In the genomic region with DNA sequence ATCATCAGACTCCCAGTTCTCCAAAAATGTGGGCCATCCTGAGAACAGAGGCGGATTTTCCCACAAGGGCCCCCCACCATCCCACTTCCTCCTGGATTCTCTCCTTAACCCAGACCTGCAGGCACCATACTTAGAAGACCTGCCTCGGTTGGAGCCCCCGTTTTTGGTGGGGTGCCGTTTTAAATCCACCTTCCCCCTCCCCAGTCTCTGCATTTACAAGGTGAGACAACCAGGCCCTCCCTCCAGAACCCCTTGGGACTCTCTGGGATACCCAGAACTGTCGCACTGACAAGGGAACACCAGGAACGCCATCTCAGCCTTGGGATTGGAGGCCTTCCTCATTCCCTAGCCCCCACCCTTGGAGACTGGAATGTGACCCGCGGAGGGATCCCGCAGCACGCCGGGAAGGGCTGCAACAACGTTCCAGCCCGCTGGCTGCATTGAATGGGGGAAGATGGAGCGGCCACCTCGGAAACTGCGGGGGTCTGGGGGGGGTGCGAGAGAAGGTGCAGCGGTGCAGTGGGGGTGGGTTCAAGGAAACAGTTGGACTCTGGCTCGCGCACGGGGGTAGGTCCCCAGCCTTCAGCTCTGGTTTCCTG, we compare ENCODE assay signal across 8 mouse cellular contexts. TPM values are rescaled to one million over a fixed set of nuclear protein-coding genes. Genes with fewer than 3 reads are reported as not detected.
DNase-seq lines count a peak whose midpoint lies in the region; ATAC-seq and TF ChIP-seq lines count a peak whose summit lies in the region.

No protein-coding gene starts in this region.

- intact Hi-C loops in gastrocnemius, adult 2 months (cut with DNase I), result no loop called here

- H3K27me3 ChIP-seq in lung, embryonic 16.5 days (ENCODE audit: control insufficient read depth, insufficient read depth, low read depth, low read length), result no peaks in the 10 kb centered on the region
- H3K27me3 ChIP-seq in forebrain, embryonic 10.5 days (ENCODE audit: poor library complexity, severe bottlenecking), result peaks cover 44% of the 10 kb centered on the region
- H3K27me3 ChIP-seq in neural tube, embryonic 12.5 days (replicated peaks), result no peaks in the 10 kb centered on the region

- H3K9ac ChIP-seq in lung, embryonic 16.5 days (ENCODE audit: low read length), result peak overlapping the region; percentile 72
- H3K9ac ChIP-seq in neural tube, embryonic 12.5 days, result peak overlapping the region; percentile 83

- TF ChIP-seq CTCF in gastrocnemius, adult 2 months (IDR thresholded peaks at IDR 0.05), result no peak

- WGBS in lung, embryonic 16.5 days, result 8% methylated on average over 21 of the region's 21 CpGs
- 4% methylated on average over 21 of the region's 21 CpGs for WGBS in forebrain, embryonic 10.5 days
- WGBS in neural tube, embryonic 12.5 days, result 7% methylated on average over 21 of the region's 21 CpGs

- ATAC-seq in lung, embryonic 16.5 days (ENCODE audit: low read depth), result no peak
- 0 out of 2 replicates have a peak, but pooled peaks have one; percentile 16 for ATAC-seq in neural tube, embryonic 12.5 days (ENCODE audit: low FRiP score, low read depth)
- ATAC-seq in megakaryocyte-erythroid progenitor cell, adult 5-6 weeks (replicated peaks; ENCODE audit: low FRiP score, low TSS enrichment, poor library complexity, severe bottlenecking), result no peak

- H3K36me3 ChIP-seq in lung, embryonic 16.5 days (ENCODE audit: control insufficient read depth, insufficient read depth, low read length), result no peaks in the 10 kb centered on the region
- no peaks in the 10 kb centered on the region for H3K36me3 ChIP-seq in forebrain, embryonic 10.5 days (replicated peaks)
- H3K36me3 ChIP-seq in neural tube, embryonic 12.5 days, result no peaks in the 10 kb centered on the region

- peaks cover 56% of the 10 kb centered on the region for H3K4me1 ChIP-seq in lung, embryonic 16.5 days (replicated peaks; ENCODE audit: control insufficient read depth, insufficient read depth, low read length)
- peaks cover 69% of the 10 kb centered on the region for H3K4me1 ChIP-seq in forebrain, embryonic 10.5 days
- H3K4me1 ChIP-seq in neural tube, embryonic 12.5 days, result peaks cover 45% of the 10 kb centered on the region

- peak overlapping the region; percentile 69 for H3K4me3 ChIP-seq in lung, embryonic 16.5 days (ENCODE audit: low read length)
- H3K4me3 ChIP-seq in forebrain, embryonic 10.5 days, result peak overlapping the region; percentile 91
- H3K4me3 ChIP-seq in neural tube, embryonic 12.5 days, result peak overlapping the region; percentile 80
- H3K4me3 ChIP-seq in gastrocnemius, adult 2 months, result no peak overlapping the region; the same call in 1 of the 2 replicates

- no peak for DNase-seq in lung, adult 18-20 months
- peak; percentile 60 for DNase-seq in forebrain, embryonic 10.5 days (ENCODE audit: extremely low spot score, low spot score)
- DNase-seq in kidney, postnatal 10 days, result peak; percentile 76
- no peak for DNase-seq in gastrocnemius, adult 2 months
- no peak for DNase-seq in urinary bladder, postnatal 36 days (ENCODE audit: low spot score in 2 of 2)

- H3K4me2 ChIP-seq in lung, embryonic 16.5 days (ENCODE audit: low read depth, low read length), result peak overlapping the region; percentile 94
- H3K4me2 ChIP-seq in neural tube, embryonic 12.5 days (replicated peaks), result peak overlapping the region; percentile 96

- no peak overlapping the region for H3K27ac ChIP-seq in lung, embryonic 16.5 days (ENCODE audit: low read length)
- H3K27ac ChIP-seq in forebrain, embryonic 10.5 days, result peak overlapping the region; percentile 88
- no peak overlapping the region for H3K27ac ChIP-seq in neural tube, embryonic 12.5 days
- H3K27ac ChIP-seq in gastrocnemius, adult 2 months, result no peak overlapping the region

- no peaks in the 10 kb centered on the region for H3K9me3 ChIP-seq in lung, embryonic 16.5 days (ENCODE audit: control insufficient read depth, low read length)
- H3K9me3 ChIP-seq in forebrain, embryonic 10.5 days, result no peaks in the 10 kb centered on the region
- no peaks in the 10 kb centered on the region for H3K9me3 ChIP-seq in neural tube, embryonic 12.5 days

RNA-seq across cellular contexts. Expression of gene C77080, which starts 23.3 kb away (rescaled TPM):
- 3.4 and 3.8 TPM in 2 replicates for polyA plus RNA-seq in lung, embryonic 16.5 days (2015; fragmentation: Nextera tagmentation; extraction: Ambion mirVana)
- 3.3 and 3.9 TPM in 2 replicates for polyA plus RNA-seq in forebrain, embryonic 10.5 days (2016; fragmentation: Nextera tagmentation; extraction: Ambion mirVana)
- 4.0 and 4.6 TPM in 2 replicates for polyA plus RNA-seq in neural tube, embryonic 12.5 days (2016; fragmentation: Nextera tagmentation; extraction: Ambion mirVana)
- 1 to 10 TPM; 2.0 to 2.1 TPM for total RNA-seq in gastrocnemius, adult 2 months (2021)
- 0.20 and 0.45 TPM in 2 replicates for total RNA-seq in megakaryocyte-erythroid progenitor cell, adult 5-6 weeks (2014; fragmentation: Nextera tagmentation)
- 0.11 TPM in 1 of 2 replicates, not detected in the other for total RNA-seq in megakaryocyte-erythroid progenitor cell, adult 5-6 weeks (2017)

RNA-seq across cellular contexts. Expression of gene Yars, which starts 48.4 kb away (rescaled TPM):
- polyA plus RNA-seq in lung, embryonic 16.5 days (2015; fragmentation: Nextera tagmentation; extraction: Ambion mirVana), result 58.5 and 61.2 TPM in 2 replicates
- polyA plus RNA-seq in forebrain, embryonic 10.5 days (2016; fragmentation: Nextera tagmentation; extraction: Ambion mirVana), result 109 and 120 TPM in 2 replicates
- polyA plus RNA-seq in neural tube, embryonic 12.5 days (2016; fragmentation: Nextera tagmentation; extraction: Ambion mirVana), result 103 and 111 TPM in 2 replicates
- total RNA-seq in gastrocnemius, adult 2 months (2021), result 10 to 100 TPM; 39.8 to 43.0 TPM
- 54.8 and 56.6 TPM in 2 replicates for total RNA-seq in megakaryocyte-erythroid progenitor cell, adult 5-6 weeks (2014; fragmentation: Nextera tagmentation)
- total RNA-seq in megakaryocyte-erythroid progenitor cell, adult 5-6 weeks (2017), result 45.5 and 46.2 TPM in 2 replicates

RNA-seq across cellular contexts. Expression of gene S100pbp, which starts 48.4 kb away (rescaled TPM):
- polyA plus RNA-seq in lung, embryonic 16.5 days (2015; fragmentation: Nextera tagmentation; extraction: Ambion mirVana), result 15.4 and 15.8 TPM in 2 replicates
- 29.4 and 29.7 TPM in 2 replicates for polyA plus RNA-seq in forebrain, embryonic 10.5 days (2016; fragmentation: Nextera tagmentation; extraction: Ambion mirVana)
- polyA plus RNA-seq in neural tube, embryonic 12.5 days (2016; fragmentation: Nextera tagmentation; extraction: Ambion mirVana), result 20.5 and 21.6 TPM in 2 replicates
- 1 to 10 TPM; 4.7 to 4.9 TPM for total RNA-seq in gastrocnemius, adult 2 months (2021)
- 33.7 and 36.6 TPM in 2 replicates for total RNA-seq in megakaryocyte-erythroid progenitor cell, adult 5-6 weeks (2014; fragmentation: Nextera tagmentation)
- 9.9 and 26.8 TPM in 2 replicates for total RNA-seq in megakaryocyte-erythroid progenitor cell, adult 5-6 weeks (2017)

RNA-seq across cellular contexts. Expression of gene Sync, which starts 49.5 kb away (rescaled TPM):
- polyA plus RNA-seq in lung, embryonic 16.5 days (2015; fragmentation: Nextera tagmentation; extraction: Ambion mirVana), result 0.50 and 0.75 TPM in 2 replicates
- polyA plus RNA-seq in forebrain, embryonic 10.5 days (2016; fragmentation: Nextera tagmentation; extraction: Ambion mirVana), result 0.41 and 0.50 TPM in 2 replicates
- 1.7 and 1.9 TPM in 2 replicates for polyA plus RNA-seq in neural tube, embryonic 12.5 days (2016; fragmentation: Nextera tagmentation; extraction: Ambion mirVana)
- 10 to 100 TPM; 39.9 to 46.5 TPM for total RNA-seq in gastrocnemius, adult 2 months (2021)
- not detected in 2 replicates for total RNA-seq in megakaryocyte-erythroid progenitor cell, adult 5-6 weeks (2014; fragmentation: Nextera tagmentation)
- not detected in 2 replicates for total RNA-seq in megakaryocyte-erythroid progenitor cell, adult 5-6 weeks (2017)

Comparison
In these comparisons a context has a peak if more than half of its experiments do, and no peak if none do; other contexts are left out.
1. DNase-seq: peak in forebrain, embryonic 10.5 days (single experiment) and kidney, postnatal 10 days (single experiment); none in lung, adult 18-20 months (0 of 2), gastrocnemius, adult 2 months (single experiment) and urinary bladder, postnatal 36 days (0 of 2).